Mouse (Mus musculus): ENCODE measurements around the gene Tpx2. TPM values are rescaled to one million over a fixed set of nuclear protein-coding genes. Genes with fewer than 3 reads are reported as not detected.
A peak's percentile ranks its signal among the peaks of the same experiment; 100 is the strongest.

The Tpx2 gene
- polyA plus RNA-seq (2015; fragmentation: Nextera tagmentation; extraction: Ambion mirVana) = 15.3 and 16.1 TPM in 2 replicates

- WGBS = under 1% methylated on average over 34 of the region's 34 CpGs
Observed at GRCm38 (mm10) chr2:152847815-152848302, at the start of gene Tpx2. TSS of gene Tpx2 (plus strand) at chr2:152847964.

GRCm38 (mm10) chr2:152799954-152800761, 47.6 kb upstream of the Tpx2 start:
- no peak for ATAC-seq
- Histone ChIP-seq H3K4me2 (replicated peaks; ENCODE audit: low read depth) (no peak overlapping the region), H3K4me3 (ENCODE audit: low read depth, low read length) (no peak overlapping the region), H3K9ac (ENCODE audit: low read depth, low read length) (no peak overlapping the region), H3K27me3 (replicated peaks; ENCODE audit: control insufficient read depth, insufficient read depth, low read length) (no peaks in the 10 kb centered on the region), H3K9me3 (ENCODE audit: control insufficient read depth) (no peaks in the 10 kb centered on the region), H3K4me1 (replicated peaks; ENCODE audit: control insufficient read depth, insufficient read depth, low read length) (peaks cover 4% of the 10 kb centered on the region; the same call in 1 of the 2 replicates), H3K36me3 (ENCODE audit: control insufficient read depth, insufficient read depth) (no peaks in the 10 kb centered on the region), H3K27ac (ENCODE audit: low read depth, low read length) (peak overlapping the region; percentile 41; the same call in 1 of the 2 replicates)
- WGBS = 46% methylated on average over 7 of the region's 7 CpGs
- no peak for TF ChIP-seq CTCF (IDR thresholded peaks at IDR 0.05; ENCODE audit: low read depth)

More at GRCm38 (mm10) chr2:152847815-152848302, at the start of gene Tpx2:
- no peak within 1 kb of the TSS for H3K27ac ChIP-seq (ENCODE audit: low read depth, low read length)
- H3K36me3 ChIP-seq (ENCODE audit: control insufficient read depth, insufficient read depth) = no peaks in the 10 kb centered on the region
- peak within 1 kb of the TSS; percentile 69 for H3K4me2 ChIP-seq (replicated peaks; ENCODE audit: low read depth)
- no peaks in the 10 kb centered on the region for H3K9me3 ChIP-seq (ENCODE audit: control insufficient read depth)
- TF ChIP-seq CTCF (IDR thresholded peaks at IDR 0.05; ENCODE audit: low read depth) = peak; percentile 47
- peak within 1 kb of the TSS; percentile 73 for H3K4me3 ChIP-seq (ENCODE audit: low read depth, low read length)
- H3K9ac ChIP-seq (ENCODE audit: low read depth, low read length) = peak within 1 kb of the TSS; percentile 35
- ATAC-seq = peak; percentile 99
- no peaks in the 10 kb centered on the region for H3K27me3 ChIP-seq (replicated peaks; ENCODE audit: control insufficient read depth, insufficient read depth, low read length)
- H3K4me1 ChIP-seq (replicated peaks; ENCODE audit: control insufficient read depth, insufficient read depth, low read length) = no peaks in the 10 kb centered on the region

GRCm38 (mm10) chr2:152800762-152801113, 47.0 kb upstream of the Tpx2 start:
- H3K9ac ChIP-seq (ENCODE audit: low read depth, low read length) = no peak overlapping the region
- peaks cover 4% of the 10 kb centered on the region; the same call in 1 of the 2 replicates for H3K4me1 ChIP-seq (replicated peaks; ENCODE audit: control insufficient read depth, insufficient read depth, low read length)
- H3K27me3 ChIP-seq (replicated peaks; ENCODE audit: control insufficient read depth, insufficient read depth, low read length) = no peaks in the 10 kb centered on the region
- no peak overlapping the region for H3K27ac ChIP-seq (ENCODE audit: low read depth, low read length)
- no peaks in the 10 kb centered on the region for H3K36me3 ChIP-seq (ENCODE audit: control insufficient read depth, insufficient read depth)
- no peaks in the 10 kb centered on the region for H3K9me3 ChIP-seq (ENCODE audit: control insufficient read depth)
- no peak overlapping the region for H3K4me2 ChIP-seq (replicated peaks; ENCODE audit: low read depth)
- TF ChIP-seq CTCF (IDR thresholded peaks at IDR 0.05; ENCODE audit: low read depth) = 0 out of 2 replicates have a peak, but pooled peaks have one; percentile 11
- no peak for ATAC-seq
- no peak overlapping the region for H3K4me3 ChIP-seq (ENCODE audit: low read depth, low read length)

GRCm38 (mm10) chr2:152802303-152802702, 45.5 kb upstream of the Tpx2 start:
- no peak overlapping the region for H3K4me3 ChIP-seq (ENCODE audit: low read depth, low read length)
- ATAC-seq = no peak
- H3K4me1 ChIP-seq (replicated peaks; ENCODE audit: control insufficient read depth, insufficient read depth, low read length) = peaks cover 4% of the 10 kb centered on the region; the same call in 1 of the 2 replicates
- no peak overlapping the region for H3K27ac ChIP-seq (ENCODE audit: low read depth, low read length)
- no peak for TF ChIP-seq CTCF (IDR thresholded peaks at IDR 0.05; ENCODE audit: low read depth)
- H3K27me3 ChIP-seq (replicated peaks; ENCODE audit: control insufficient read depth, insufficient read depth, low read length) = no peaks in the 10 kb centered on the region
- 91% methylated on average over 10 of the region's 10 CpGs for WGBS
- H3K4me2 ChIP-seq (replicated peaks; ENCODE audit: low read depth) = no peak overlapping the region
- no peak overlapping the region for H3K9ac ChIP-seq (ENCODE audit: low read depth, low read length)
- H3K36me3 ChIP-seq (ENCODE audit: control insufficient read depth, insufficient read depth) = no peaks in the 10 kb centered on the region
- no peaks in the 10 kb centered on the region for H3K9me3 ChIP-seq (ENCODE audit: control insufficient read depth)

GRCm38 (mm10) chr2:152803081-152803480, 44.7 kb upstream of the Tpx2 start:
- Histone ChIP-seq H3K27ac (ENCODE audit: low read depth, low read length) (no peak overlapping the region), H3K9me3 (ENCODE audit: control insufficient read depth) (no peaks in the 10 kb centered on the region), H3K9ac (ENCODE audit: low read depth, low read length) (no peak overlapping the region), H3K36me3 (ENCODE audit: control insufficient read depth, insufficient read depth) (no peaks in the 10 kb centered on the region), H3K4me3 (ENCODE audit: low read depth, low read length) (no peak overlapping the region), H3K4me1 (replicated peaks; ENCODE audit: control insufficient read depth, insufficient read depth, low read length) (peaks cover 4% of the 10 kb centered on the region; the same call in 1 of the 2 replicates), H3K27me3 (replicated peaks; ENCODE audit: control insufficient read depth, insufficient read depth, low read length) (no peaks in the 10 kb centered on the region), H3K4me2 (replicated peaks; ENCODE audit: low read depth) (no peak overlapping the region)
- no peak for TF ChIP-seq CTCF (IDR thresholded peaks at IDR 0.05; ENCODE audit: low read depth)
- 77% methylated on average over 5 of the region's 5 CpGs for WGBS
- no peak for ATAC-seq

- H3K4me2 ChIP-seq (replicated peaks; ENCODE audit: low read depth) = 0 out of 2 replicates have a peak overlapping the region, but pooled peaks have one; percentile 17
- H3K9ac ChIP-seq (ENCODE audit: low read depth, low read length) = 0 out of 2 replicates have a peak overlapping the region, but pooled peaks have one; percentile 17
Observed at GRCm38 (mm10) chr2:152804408-152805110, 43.2 kb upstream of the Tpx2 start.

More at GRCm38 (mm10) chr2:152804408-152805110, 43.2 kb upstream of the Tpx2 start:
- no peak overlapping the region for H3K4me3 ChIP-seq (ENCODE audit: low read depth, low read length)
- H3K4me1 ChIP-seq (replicated peaks; ENCODE audit: control insufficient read depth, insufficient read depth, low read length) = peaks cover 9% of the 10 kb centered on the region; the same call in 1 of the 2 replicates
- H3K36me3 ChIP-seq (ENCODE audit: control insufficient read depth, insufficient read depth) = no peaks in the 10 kb centered on the region
- no peaks in the 10 kb centered on the region for H3K27me3 ChIP-seq (replicated peaks; ENCODE audit: control insufficient read depth, insufficient read depth, low read length)
- H3K9me3 ChIP-seq (ENCODE audit: control insufficient read depth) = no peaks in the 10 kb centered on the region
- ATAC-seq = peak; percentile 60
- H3K27ac ChIP-seq (ENCODE audit: low read depth, low read length) = peak overlapping the region; percentile 60
- no peak for TF ChIP-seq CTCF (IDR thresholded peaks at IDR 0.05; ENCODE audit: low read depth)
- 7% methylated on average over 6 of the region's 6 CpGs for WGBS

All from intestine, postnatal 0 days (tissue).